Mouse (Mus musculus) C2C12 (cell line): ENCODE results near the gene Syn3. TPM values are rescaled to one million over a fixed set of nuclear protein-coding genes. Genes with fewer than 3 reads are reported as not detected.

Experiments
- H3K27me3 ChIP-seq: one replicate; pipeline ENCODE4 v1.6.1; 2011; ENCODE audit not compliant: control insufficient read depth, insufficient read depth, insufficient read length
- H3K36me3 ChIP-seq: one replicate; pipeline ENCODE4 v1.6.1; 2011; ENCODE audit not compliant: control insufficient read depth, insufficient read depth
- H3K4me3 ChIP-seq: one replicate; pipeline ENCODE4 v1.5.1; 2011; ENCODE audit warnings: mild to moderate bottlenecking, control low read depth; ENCODE audit not compliant: poor library complexity, insufficient read depth, severe bottlenecking
- H3K79me2 ChIP-seq: one replicate; pipeline ENCODE4 v1.6.1; 2011; ENCODE audit not compliant: control insufficient read depth, insufficient read depth
- H3K79me3 ChIP-seq: one replicate; pipeline ENCODE4 v1.6.1; 2011; ENCODE audit warnings: low read depth, control low read depth
- H3ac ChIP-seq: one replicate; pipeline ENCODE3; 2011; ENCODE audit warnings: low read depth; ENCODE audit not compliant: control insufficient read depth, insufficient read length
- CEBPB ChIP-seq: IDR thresholded peaks from one replicate; pipeline ENCODE4 v1.6.1; 2011; ENCODE audit warnings: low read depth, mild to moderate bottlenecking, control low read depth, moderate library complexity
- CTCF ChIP-seq: IDR thresholded peaks from one replicate; pipeline ENCODE4 v1.5.1; 2011; ENCODE audit not compliant: control insufficient read depth, insufficient read depth, insufficient read length
- FOSL1 ChIP-seq: IDR thresholded peaks from one replicate; pipeline ENCODE4 v1.8.0; 2011; ENCODE audit warnings: mild to moderate bottlenecking, low read length; ENCODE audit not compliant: poor library complexity, insufficient read depth, severe bottlenecking
- MAX ChIP-seq: IDR thresholded peaks from one replicate; pipeline ENCODE4 v1.6.1; 2011; ENCODE audit warnings: mild to moderate bottlenecking, control low read depth
- MYOD1 ChIP-seq: IDR thresholded peaks from one replicate; pipeline ENCODE4 v1.6.1; 2011; ENCODE audit warnings: low read depth; ENCODE audit not compliant: control insufficient read depth, insufficient read length
- MYOG ChIP-seq: IDR thresholded peaks from one replicate; pipeline ENCODE4 v1.6.1; 2011; ENCODE audit not compliant: control insufficient read depth, insufficient read length; ENCODE audit errors: extremely low read depth
- USF1 ChIP-seq: IDR thresholded peaks from one replicate; pipeline ENCODE4 v1.6.1; 2011; ENCODE audit warnings: low read depth, mild to moderate bottlenecking, control low read depth, moderate library complexity
- polyA plus RNA-seq: library from polyadenylated mRNA; unstranded; fragments of >200 nt; fragmentation: generic; extraction: Trizol; gene quantifications from one replicate; pipeline ENCODE4 v1.2.1, GENCODE M21; 2012; ENCODE audit warnings: missing spikeins

Gene Syn3
- polyA plus RNA-seq, 1 experiment = 0.20 TPM

GRCm38 (mm10) chr10:86318552-86319140 is 180.1 kb downstream of the Syn3 start:
- Histone ChIP-seq H3K27me3 (no peaks in the 10 kb centered on the region), H3K36me3 (peaks cover 63% of the 10 kb centered on the region), H3K79me3 (peaks cover 56% of the 10 kb centered on the region), H3K79me2 (peaks cover 100% of the 10 kb centered on the region), H3K4me3 (no peak overlapping the region), H3ac (no peak overlapping the region)
- no peak for TF ChIP-seq MYOG
- TF ChIP-seq FOSL1 = no peak
- no peak for TF ChIP-seq CTCF
- TF ChIP-seq MYOD1 = no peak
- TF ChIP-seq CEBPB = no peak
- TF ChIP-seq USF1 = no peak
- no peak for TF ChIP-seq MAX

DNA sequence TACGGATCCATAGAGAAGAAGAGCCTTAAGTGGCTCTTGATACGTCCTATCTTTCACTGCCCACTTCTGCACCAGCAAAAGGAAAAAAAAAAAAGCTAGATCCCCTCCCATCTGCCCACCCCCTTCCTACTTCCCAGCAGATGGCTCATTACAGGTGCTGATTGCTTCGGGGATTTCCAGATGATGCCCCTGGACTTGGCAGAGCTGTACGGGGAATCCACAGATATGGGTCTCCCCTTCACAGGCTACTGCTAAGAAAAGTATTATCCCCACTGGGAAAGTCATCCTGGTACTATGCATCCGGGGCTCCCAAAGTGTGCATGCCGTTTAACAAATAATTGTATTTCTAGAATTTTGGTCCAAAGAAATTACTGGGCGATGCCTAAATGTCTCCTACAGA is 181.1 kb downstream of the Syn3 start:
- peaks cover 73% of the 10 kb centered on the region for H3K36me3 ChIP-seq
- H3K79me3 ChIP-seq = peaks cover 58% of the 10 kb centered on the region
- TF ChIP-seq MAX (no peak), MYOG (no peak), CEBPB (no peak), FOSL1 (no peak), CTCF (no peak), USF1 (no peak), MYOD1 (no peak)
- no peaks in the 10 kb centered on the region for H3K27me3 ChIP-seq
- no peak overlapping the region for H3K4me3 ChIP-seq
- H3ac ChIP-seq = no peak overlapping the region
- H3K79me2 ChIP-seq = peaks cover 100% of the 10 kb centered on the region

DNA sequence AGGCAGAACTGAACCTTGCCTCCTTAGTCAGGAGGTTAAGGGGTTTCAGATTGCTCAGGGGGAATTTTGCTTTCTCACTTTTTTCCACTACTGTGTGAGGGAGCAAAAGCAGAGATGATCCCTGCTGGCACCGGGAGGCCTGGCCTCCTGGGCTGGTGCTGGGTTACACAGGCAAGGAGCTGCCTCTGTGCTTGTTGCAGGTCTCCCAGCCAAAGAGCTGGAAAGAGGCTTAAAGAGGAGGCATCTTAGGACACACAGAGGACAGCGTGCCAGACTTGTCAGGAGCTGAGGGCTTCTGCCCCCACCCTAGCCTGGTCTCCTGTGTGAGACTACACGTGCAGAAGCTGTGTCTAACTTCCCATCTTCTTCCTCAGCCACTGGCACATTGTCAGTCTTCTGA is 183.2 kb downstream of the Syn3 start:
- TF ChIP-seq USF1 (no peak), CEBPB (no peak), MYOG (no peak), CTCF (no peak), MYOD1 (no peak), FOSL1 (no peak), MAX (no peak)
- H3ac ChIP-seq = no peak overlapping the region
- peaks cover 63% of the 10 kb centered on the region for H3K79me3 ChIP-seq
- peaks cover 78% of the 10 kb centered on the region for H3K36me3 ChIP-seq
- H3K79me2 ChIP-seq = peaks cover 100% of the 10 kb centered on the region
- H3K4me3 ChIP-seq = no peak overlapping the region
- H3K27me3 ChIP-seq = no peaks in the 10 kb centered on the region

- Histone ChIP-seq H3ac (no peak overlapping the region), H3K27me3 (no peaks in the 10 kb centered on the region), H3K36me3 (peaks cover 88% of the 10 kb centered on the region), H3K79me3 (peaks cover 78% of the 10 kb centered on the region), H3K79me2 (peaks cover 100% of the 10 kb centered on the region), H3K4me3 (no peak overlapping the region)
- TF ChIP-seq CTCF (no peak), MAX (no peak), FOSL1 (no peak), CEBPB (no peak), USF1 (no peak), MYOD1 (no peak), MYOG (no peak)
Observed at GRCm38 (mm10) chr10:86313448-86313847, 185.2 kb downstream of the Syn3 start.

DNA sequence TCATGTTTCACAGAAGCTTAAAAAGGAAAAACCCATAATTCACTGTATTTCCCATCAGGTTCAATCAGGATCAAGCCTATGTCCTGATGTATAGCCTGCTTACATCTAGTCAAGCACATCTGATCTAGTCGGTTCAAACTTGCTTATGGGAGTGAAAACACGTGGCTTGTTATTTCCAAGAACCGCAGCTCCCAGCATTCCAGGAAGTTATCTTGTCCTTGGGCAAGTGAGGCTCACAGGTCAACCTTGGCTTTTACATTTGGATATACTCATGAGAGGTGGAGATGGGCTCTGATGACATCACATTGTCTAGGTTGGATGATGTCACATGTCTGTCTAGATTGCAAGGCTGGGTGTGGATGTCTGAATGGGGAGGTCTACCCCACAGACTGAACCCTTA is 185.7 kb downstream of the Syn3 start:
- Histone ChIP-seq H3K79me2 (peaks cover 100% of the 10 kb centered on the region), H3K4me3 (no peak overlapping the region), H3K27me3 (no peaks in the 10 kb centered on the region), H3K79me3 (peaks cover 82% of the 10 kb centered on the region), H3ac (no peak overlapping the region), H3K36me3 (peaks cover 93% of the 10 kb centered on the region)
- TF ChIP-seq MYOD1 = no peak
- no peak for TF ChIP-seq FOSL1
- no peak for TF ChIP-seq CTCF
- no peak for TF ChIP-seq USF1
- TF ChIP-seq CEBPB = no peak
- no peak for TF ChIP-seq MAX
- no peak for TF ChIP-seq MYOG

- TF ChIP-seq USF1 = no peak
- TF ChIP-seq CEBPB = peak; percentile 92
- Histone ChIP-seq H3K4me3 (no peak overlapping the region), H3K79me3 (peaks cover 88% of the 10 kb centered on the region), H3K79me2 (peaks cover 100% of the 10 kb centered on the region), H3ac (no peak overlapping the region), H3K27me3 (no peaks in the 10 kb centered on the region), H3K36me3 (peaks cover 92% of the 10 kb centered on the region)
Observed at GRCm38 (mm10) chr10:86310527-86310926, 188.2 kb downstream of the Syn3 start.
